Mouse (Mus musculus) CH12F3 (cell line): ENCODE results near the gene Gm4763.
"Not testable (repeated sequence)": the region's sequence is repeated elsewhere in the genome, so short reads cannot be mapped to it uniquely, and the experiment has no call there.

Source experiments
- in situ Hi-C: fragments of 300-500 bp; cut with MboI; formaldehyde crosslinking; loops from 2 replicates; pipeline ENCODE4 v1.14.3; 2020; ENCODE audit warnings: low sequenced_read_pairs

Gm4763 gene

DNA sequence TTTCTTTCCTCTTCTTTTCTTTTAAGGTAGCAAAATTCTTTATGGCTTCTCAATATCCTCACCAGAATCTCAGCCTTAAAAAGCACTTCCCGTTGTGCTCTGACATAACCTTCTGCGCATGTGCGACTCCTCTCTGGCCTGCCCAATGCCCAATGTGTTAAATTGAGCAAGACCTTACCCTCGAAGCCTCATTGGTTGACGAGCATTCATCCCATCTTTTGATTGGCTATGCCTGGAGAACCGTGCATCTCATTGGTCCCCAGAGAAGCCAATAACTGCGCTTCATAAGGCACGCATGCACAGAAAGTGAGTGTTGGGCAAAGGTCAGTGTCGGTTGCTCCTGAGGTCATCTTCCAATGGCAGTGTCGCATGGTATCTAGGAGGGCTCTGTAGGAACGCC is at the start of gene Gm4763:
TSS of gene Gm4763 (minus strand) at position 101 of the 400 bp plus-strand sequence.
- in situ Hi-C loops = not testable (repeated sequence)

DNA sequence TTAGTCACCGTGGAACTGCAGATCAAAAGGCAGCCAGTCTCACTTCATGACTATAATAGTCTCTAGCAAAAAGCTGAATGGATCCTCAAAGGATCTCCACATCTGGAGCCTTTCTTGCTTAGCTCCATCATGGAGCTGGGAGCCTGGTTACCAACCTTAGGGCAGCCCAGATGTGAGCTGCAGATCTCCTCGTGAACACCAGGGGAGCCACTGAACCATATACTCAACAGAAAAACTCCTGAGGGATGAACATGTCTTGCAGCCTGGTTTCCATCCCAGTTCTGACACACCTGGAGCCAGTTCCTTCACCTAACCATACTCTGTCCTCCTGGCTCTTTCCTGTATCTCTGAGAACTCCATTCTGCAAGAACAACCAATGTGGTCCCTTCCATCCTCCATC is 49.4 kb upstream of the Gm4763 start:
- in situ Hi-C loops = no loop called here

DNA sequence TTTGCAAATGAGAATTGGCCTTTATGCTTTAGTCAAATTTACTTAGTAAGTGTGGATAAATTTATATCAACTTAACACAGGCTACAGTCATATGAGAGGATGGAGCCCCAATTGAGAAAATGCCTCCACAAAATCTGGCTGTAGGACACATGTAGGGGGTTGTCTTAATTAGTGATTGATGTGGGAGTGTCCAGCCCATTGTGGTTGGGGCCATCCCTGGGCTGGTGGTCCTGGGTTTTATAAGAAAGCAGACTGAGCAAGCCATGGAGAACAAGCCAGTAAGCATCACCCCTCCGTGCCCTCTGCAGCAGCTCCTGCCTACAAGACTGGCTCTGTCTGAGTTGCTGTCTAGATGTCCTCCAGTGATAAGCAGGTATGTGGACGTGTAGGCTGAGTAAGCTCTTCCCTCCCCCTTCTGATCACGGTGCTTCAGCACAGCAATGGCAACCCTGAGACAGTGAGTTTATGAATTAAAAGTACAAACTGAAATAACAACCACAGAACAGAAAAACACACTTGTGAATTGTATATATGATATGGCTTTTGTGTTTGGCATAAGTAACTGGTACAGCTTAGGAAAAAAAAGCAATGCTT is 47.3 kb upstream of the Gm4763 start:
- in situ Hi-C loops = no loop called here

DNA sequence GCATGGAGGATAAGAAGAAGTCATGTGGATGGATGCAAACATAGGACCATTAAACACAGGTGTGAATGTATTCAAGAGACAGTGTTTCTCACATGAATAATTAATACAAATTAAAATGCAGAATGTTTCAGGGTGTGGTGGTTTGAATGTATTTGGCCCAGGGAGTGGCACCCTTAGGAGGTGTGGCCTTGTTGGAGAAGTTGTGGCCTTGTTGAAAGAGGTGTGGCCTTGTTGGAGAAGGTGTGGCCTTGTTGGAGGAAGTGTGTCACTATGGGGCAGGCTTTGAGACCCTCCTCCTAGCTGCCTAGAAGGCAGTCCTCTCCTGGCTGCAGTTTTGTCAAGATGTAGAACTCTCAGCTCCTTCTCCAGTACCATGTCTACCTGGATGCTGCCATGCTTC is 44.7 kb upstream of the Gm4763 start:
- in situ Hi-C loops = no loop called here

DNA sequence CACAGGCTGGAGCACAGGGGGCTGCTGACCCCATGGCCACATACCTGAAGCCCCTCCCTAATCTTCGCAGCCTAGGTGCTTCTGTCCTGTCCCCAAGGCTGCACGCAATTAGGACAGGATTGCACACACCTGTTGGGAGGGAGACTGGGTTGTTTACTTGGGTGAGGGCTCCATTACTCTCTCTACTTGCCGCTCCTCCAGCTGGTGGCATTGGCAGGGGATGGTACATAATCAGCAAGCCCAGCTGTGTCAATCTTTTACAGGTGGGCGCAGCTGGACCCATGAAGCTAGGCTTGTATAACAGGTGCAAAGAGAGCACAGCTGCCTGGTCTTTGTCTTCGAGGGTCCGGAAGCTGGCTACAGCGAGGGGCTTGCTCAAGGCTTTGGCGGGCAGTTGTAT is 35.9 kb upstream of the Gm4763 start:
- in situ Hi-C loops = no loop called here

DNA sequence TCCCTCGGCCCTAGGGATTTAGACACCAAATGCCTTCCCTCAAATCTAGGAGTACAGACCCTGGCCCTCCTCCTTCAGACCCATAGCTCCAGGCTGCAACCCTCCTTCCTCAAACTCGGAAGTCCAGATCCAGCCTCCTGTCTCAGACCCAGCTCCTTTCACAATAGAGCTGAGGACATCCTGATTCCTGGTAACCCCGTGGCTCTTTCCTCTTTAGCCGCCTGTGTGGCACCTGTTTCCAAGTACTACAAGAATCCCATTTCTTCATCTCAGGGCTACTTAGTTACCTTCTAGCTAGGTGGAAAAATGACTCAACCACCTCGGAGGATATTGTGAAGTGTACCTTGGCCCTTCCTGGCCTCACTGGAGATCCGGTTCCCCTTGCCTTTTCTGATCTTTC is 34.5 kb upstream of the Gm4763 start:
- in situ Hi-C loops = no loop called here

DNA sequence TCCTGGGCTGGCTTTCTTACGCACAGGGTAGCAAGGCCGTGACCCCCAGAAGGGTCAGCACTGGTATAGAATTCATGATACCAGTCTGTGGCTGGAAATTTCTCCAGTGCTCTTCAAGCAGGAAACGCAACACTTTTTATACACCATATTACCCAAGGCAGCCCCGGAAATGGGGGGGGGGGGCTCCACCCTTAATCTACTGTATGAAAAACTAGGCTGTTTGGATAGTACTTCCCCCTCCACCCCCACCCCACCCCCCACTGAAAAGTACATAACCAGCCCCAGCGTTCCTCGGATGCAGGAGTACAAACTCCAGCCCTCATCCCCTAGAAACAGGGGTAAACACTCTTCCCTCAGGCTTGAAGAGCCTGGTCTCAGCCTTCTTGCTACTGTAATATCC is 33.5 kb upstream of the Gm4763 start, which contains the start of gene Cd177:
TSS of gene Cd177 (minus strand) at position 101 of the 400 bp plus-strand sequence.
- in situ Hi-C loops = no loop called here

DNA sequence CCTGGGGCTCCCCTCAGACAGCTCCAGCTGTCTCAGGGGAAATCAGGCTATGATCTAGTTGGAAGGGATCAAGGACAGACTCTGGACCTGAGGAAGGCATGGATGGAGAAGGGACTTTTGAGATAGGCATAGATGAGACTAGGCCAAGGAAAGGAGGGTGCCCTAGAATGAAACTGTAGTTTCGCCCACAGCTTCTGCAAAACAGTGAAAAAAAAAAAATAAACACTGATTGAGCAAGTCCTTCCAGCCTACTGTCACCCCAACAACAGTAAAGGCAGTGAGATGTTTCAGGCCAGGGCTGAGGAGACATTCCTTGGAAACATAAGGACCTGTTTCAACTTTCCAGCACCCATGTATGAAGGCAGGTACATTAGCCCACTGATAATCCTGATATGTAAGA is 31.8 kb upstream of the Gm4763 start:
- in situ Hi-C loops = no loop called here

DNA sequence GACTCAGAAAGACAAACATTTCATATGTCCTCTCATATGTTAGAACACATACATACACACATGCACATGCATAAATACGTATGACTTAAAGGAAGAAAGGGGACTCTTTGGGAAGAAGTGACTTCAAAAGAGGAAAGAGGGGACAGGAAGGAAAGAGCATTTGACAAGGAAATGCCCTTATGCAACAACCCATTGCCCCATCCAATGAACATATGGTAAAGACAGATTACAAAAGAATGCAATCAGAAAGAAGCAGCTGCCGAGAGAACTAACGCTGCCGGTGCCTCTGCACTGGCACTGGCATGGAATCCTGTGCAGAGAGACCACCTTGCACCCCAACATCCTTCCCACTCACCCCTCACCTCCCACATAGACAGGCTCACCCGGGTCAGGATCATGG is 26.8 kb upstream of the Gm4763 start:
- in situ Hi-C loops = no loop called here

DNA sequence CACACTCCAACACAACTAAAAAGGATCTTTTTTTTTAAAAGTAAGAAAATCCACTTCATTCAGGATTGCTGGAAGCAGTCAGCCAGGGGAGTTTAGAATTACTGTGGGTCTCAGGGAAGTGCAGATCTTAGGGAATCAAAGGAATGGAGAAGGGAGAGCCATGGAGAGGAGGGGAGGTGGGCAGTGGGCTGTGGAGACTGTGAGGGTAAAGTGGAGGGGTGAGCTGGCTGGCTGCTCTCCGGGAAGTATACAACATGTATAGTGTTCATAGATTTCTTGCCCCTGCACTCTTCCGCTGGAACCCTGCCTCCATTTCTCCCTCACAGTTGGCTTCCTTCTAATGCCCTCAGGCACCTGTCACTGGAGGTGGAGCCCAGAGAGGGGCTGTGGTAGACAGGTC is 24.9 kb upstream of the Gm4763 start:
- in situ Hi-C loops = no loop called here

DNA sequence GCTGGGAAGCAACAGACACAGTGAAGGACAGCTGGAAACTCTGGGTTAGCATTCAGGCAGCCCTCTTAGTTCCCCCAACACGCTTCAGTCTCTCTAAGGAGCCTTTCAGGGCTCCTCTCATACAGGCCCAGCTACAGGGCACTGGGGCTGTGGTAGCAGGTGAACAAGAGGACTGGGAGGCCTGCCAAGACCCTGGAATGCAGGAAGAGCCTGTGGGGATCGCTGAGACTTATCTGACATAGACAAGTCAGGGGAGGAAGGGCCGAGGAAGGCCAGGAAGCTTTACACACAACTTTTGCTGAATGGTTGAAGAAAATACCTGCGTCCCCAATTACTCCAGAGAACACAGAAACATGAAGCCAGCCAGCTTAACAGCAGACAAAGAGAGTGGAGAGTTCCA is 24.0 kb upstream of the Gm4763 start:
- in situ Hi-C loops = no loop called here

DNA sequence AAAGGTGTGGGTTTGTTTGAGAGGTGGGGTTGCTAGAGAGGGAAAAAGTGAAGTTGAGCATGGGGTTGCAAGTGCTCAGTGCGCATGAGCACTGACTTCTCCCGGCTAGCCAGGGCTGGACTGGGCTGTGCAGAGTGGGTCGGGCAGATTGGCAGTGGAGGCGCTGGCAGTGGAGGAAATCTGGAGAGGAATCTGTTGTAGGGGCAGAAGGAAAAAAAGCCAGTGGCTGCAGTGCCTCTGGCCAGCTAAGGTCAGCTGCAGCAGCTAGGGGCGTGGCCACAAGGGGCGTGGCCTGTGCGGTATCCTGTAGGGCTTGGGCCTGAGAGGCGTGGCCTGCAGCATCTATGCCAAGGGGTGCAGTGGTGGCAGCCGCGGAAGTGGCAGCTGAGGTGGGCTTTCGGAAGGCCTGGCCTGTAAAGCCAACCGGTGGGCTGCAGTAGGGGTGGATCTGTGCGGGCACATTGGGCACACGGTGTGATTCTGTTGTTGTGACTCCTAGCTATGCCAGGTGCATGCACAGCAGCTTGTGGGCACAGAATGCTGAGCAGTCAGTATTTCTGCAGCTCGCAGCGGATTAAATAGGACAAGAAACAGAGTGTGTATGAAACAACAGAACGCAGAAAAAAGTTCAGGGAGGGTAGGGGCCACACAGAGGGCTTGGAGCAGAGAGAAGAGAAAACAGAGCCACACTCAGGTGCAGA is 9.4 kb upstream of the Gm4763 start:
- in situ Hi-C loops = no loop called here

DNA sequence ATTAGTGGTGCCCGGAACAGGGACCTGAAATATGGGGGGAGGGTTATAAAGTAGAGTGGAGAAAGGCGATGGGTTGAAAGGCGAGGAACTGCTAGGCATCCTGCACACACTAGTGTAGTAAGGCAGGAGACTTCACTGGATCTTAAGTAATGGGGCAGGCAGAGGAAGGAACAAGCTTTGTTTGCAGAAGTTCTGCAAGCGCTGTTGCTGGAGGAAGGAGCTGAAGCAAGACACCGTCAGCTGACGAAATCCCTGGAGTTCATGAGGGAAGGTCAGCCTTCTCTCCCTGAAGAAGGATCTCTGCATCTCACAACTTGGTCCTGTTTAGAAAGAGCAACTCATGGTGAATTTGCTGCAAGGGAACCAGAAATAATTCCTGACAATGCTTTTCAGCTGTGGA is 11.7 kb downstream of the Gm4763 start:
- in situ Hi-C loops = no loop called here

DNA sequence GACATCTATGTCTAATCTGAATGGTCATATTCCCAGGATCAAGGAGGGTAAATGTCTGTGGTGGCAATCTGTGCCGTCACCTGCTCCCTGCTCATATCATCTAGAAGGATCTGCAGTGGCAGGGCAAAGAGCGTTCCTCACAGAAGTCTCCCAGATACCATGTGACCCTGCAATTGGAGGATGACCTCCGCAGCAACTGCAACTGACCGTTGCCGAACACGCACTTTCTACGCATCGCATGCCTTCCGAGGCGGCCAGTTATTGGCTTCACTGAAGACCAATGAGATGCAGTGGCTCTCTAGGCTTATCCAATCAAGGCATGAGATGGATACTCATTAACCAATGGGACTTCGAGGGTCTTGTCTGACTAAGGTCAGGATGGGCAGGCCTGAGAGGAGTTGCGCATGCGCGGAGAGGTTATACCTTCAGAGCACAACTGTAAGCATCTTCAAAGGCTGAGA is 17.8 kb downstream of the Gm4763 start, which contains the start of gene BC049730:
TSS of gene BC049730 (plus strand) at position 411 of the 461 bp plus-strand sequence.
- in situ Hi-C loops = no loop called here

DNA sequence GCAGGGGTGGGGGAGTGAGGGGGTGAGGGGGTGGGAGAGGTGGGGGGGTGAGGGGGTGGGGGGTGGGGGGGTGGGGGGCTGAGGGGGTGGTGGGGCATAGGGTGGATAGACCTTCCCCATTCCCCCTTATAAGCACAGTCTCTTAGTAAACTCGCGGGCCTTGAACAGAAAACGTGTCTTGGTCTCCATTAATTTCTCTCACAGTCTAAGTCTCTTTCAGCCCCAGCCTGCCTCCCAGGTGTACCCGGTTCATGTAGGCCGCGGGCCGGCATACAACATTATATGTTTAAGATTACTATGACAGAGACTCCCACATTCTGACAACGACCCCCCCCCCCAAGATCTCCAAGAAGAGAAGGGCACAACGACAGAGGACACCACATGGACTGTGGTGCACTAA is 23.9 kb downstream of the Gm4763 start:
- in situ Hi-C loops = not testable (repeated sequence)

DNA sequence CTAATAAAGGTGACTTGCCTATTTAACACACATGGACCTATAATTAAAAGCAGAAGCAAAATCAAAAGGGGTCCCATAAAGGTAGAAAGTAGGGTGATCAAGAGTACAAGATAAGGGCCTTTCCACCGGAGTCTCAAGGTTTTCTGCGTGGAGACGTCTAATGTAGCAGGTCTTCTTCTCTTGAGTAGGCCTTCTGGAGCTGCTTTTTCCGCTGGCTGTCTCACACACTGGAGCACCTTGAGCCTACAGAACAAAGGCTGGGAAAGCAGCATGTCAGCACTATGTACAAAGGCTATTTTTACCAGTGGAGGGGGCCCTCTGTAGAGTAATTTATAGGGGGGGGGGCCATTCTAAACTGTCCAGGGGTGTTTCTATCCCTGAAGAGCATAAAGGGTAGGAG is 28.8 kb downstream of the Gm4763 start:
- in situ Hi-C loops = not testable (repeated sequence)

DNA sequence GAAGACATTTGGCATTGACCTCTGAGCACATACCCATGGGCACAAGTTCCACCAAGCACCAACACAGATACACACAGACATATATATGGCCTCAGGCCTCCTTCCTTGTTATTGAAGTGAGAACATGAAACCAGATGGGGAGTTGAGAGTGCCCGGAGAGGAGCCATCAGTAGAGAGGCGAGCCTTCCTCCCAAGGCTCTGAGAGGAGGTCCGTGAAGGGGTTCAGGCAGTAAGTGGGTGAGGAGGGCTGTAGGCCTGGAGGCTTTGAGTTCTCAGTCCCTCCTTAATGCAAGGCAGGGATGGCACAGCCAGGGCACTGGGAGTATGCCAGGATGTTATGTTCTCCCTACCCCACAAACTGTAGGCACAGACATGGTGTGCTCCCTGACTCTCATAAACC is 34.0 kb downstream of the Gm4763 start:
- in situ Hi-C loops = not testable (repeated sequence)

DNA sequence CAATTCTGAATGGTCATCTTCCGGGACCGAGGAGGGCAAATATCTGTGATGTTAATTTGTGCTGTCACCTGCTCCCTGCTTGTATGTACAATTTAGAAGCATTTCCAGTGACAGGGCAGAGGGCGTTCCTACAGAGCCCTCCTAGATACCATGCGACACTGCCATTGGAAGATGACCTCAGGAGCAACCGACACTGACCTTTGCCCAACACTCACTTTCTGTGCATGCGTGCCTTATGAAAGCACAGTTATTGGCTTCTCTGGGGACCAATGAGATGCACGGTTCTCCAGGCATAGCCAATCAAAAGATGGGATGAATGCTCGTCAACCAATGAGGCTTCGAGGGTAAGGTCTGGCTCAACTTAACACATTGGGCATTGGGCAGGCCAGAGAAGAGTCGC is 39.2 kb downstream of the Gm4763 start:
- in situ Hi-C loops = not testable (repeated sequence)

DNA sequence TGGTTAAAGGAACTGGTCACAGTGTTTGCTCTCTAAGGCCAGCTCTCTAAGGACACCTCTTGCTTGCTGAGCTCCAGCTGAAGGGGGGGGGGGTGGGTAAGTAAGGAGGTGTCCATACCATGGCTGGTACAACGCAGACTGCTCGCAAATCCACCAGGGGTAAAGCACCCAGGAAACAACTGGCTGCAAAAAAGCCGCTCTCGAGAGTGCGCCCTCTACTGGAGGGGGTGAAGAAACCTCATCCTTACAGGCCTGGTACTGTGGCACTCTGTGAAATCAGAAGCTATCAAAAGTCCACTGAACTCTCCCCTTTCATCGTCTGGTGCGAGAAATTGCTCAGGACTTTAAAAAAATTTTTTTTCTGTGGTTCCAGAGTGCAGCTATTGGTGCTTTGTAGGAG is 42.6 kb downstream of the Gm4763 start:
- in situ Hi-C loops = not testable (repeated sequence)

DNA sequence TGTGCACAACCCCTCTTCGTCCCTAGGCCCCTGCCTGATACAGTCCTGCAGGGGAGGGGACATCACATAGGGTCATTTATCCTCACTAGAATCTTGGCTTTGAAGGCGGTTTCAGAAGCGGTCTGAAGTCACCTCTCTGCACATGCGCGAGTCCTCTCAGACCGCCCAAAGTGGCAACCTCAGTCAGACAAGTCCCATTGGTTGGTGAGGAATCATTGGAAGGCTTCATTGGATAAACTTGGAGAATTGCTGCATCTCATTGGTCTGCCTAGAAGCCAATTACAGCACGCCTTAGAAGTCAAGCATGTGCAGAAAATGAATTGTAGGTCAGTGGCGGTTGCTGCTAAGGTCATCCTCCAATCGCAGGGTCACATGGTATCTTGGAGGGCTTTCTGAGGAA is 50.1 kb downstream of the Gm4763 start, which contains the start of gene Tex101:
TSS of gene Tex101 (minus strand) at position 101 of the 400 bp plus-strand sequence.
- in situ Hi-C loops = no loop called here

DNA sequence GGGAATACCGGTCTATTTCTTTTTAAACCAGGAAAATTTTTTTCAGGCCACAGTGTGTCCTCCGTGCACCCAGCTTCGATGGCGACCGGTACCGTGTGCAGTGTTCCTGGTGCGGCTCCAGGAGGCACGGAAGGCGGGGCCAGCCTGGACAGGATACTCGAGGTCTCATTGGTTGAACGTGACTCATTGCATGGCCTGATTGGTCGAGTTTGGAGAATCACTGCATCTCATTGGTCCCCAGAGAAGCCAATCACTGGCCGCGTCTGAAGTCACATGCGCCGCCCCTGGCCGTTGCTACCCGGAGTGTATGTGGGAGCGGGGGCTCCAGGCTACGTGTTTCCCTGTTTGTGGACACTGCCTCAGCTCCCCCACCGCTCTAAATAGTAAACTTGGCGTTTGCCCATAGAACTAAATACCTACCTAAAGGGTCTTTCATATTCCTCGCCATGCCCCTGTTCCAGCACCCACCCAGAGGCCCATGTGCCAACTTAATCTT is 54.7 kb downstream of the Gm4763 start:
- in situ Hi-C loops = no loop called here
